Mouse (Mus musculus) kidney, adult 2 months (tissue): ENCODE data around the gene 2510002D24Rik. TPM values are rescaled to one million over a fixed set of nuclear protein-coding genes. Genes with fewer than 3 reads are reported as not detected.

Experiments
- DNase-seq: peaks from one replicate; pipeline ENCODE4 v3.0.0; 2021
- H3K27ac ChIP-seq: fragments of 200-500 bp; 2 replicates; pipeline ENCODE4 v1.5.1; 2012; ENCODE audit warnings: low read depth, low read length, control low read depth, inconsistent platforms; ENCODE audit not compliant: insufficient read depth
- H3K27me3 ChIP-seq: fragments of 200-500 bp; replicated peaks from 2 replicates; pipeline ENCODE4 v1.6.1; 2012; ENCODE audit warnings: mild to moderate bottlenecking, moderate library complexity, low read length, inconsistent platforms; ENCODE audit not compliant: control insufficient read depth, insufficient read depth
- H3K36me3 ChIP-seq: fragments of 200-500 bp; 2 replicates; pipeline ENCODE4 v1.6.1; 2012; ENCODE audit warnings: mild to moderate bottlenecking, moderate library complexity, low read length, inconsistent platforms; ENCODE audit not compliant: control insufficient read depth, insufficient read depth
- H3K4me1 ChIP-seq: fragments of 200-500 bp; 2 replicates; pipeline ENCODE4 v1.6.1; 2011; ENCODE audit warnings: low read length; ENCODE audit not compliant: control insufficient read depth, insufficient read depth
- H3K4me3 ChIP-seq: fragments of 200-500 bp; 2 replicates; pipeline ENCODE4 v1.5.1; 2011; ENCODE audit warnings: mild to moderate bottlenecking, low read depth, low read length, control low read depth; ENCODE audit not compliant: insufficient read depth
- CTCF ChIP-seq: fragments of 200-500 bp; conservative IDR thresholded peaks from 2 replicates; pipeline ENCODE4 v1.5.1; 2011; ENCODE audit warnings: low read depth, mild to moderate bottlenecking, control low read depth, low read length, moderate library complexity, mixed read lengths; ENCODE audit not compliant: insufficient read depth, insufficient read length
- POLR2A ChIP-seq: fragments of 200-500 bp; IDR thresholded peaks from one replicate; pipeline ENCODE4 v1.6.1; 2011; ENCODE audit warnings: low read depth, low read length, control low read depth
- WGBS: fragments of 180-500 bp; shearing (Covaris S2); methylation state at CpG from one replicate; pipeline ENCODE4 v1.1.7; 2018; 5-methylcytosine and 5-hydroxymethylcytosine counted together
- polyA plus RNA-seq: library from polyadenylated mRNA; depleted of rRNA; stranded (reverse); fragments of >200 nt; gene quantifications from 2 replicates; pipeline ENCODE4 v1.2.3, GENCODE M21; 2012; rRNA removed

The 2510002D24Rik gene
- polyA plus RNA-seq = 52.5 and 56.0 TPM in 2 replicates

DNA sequence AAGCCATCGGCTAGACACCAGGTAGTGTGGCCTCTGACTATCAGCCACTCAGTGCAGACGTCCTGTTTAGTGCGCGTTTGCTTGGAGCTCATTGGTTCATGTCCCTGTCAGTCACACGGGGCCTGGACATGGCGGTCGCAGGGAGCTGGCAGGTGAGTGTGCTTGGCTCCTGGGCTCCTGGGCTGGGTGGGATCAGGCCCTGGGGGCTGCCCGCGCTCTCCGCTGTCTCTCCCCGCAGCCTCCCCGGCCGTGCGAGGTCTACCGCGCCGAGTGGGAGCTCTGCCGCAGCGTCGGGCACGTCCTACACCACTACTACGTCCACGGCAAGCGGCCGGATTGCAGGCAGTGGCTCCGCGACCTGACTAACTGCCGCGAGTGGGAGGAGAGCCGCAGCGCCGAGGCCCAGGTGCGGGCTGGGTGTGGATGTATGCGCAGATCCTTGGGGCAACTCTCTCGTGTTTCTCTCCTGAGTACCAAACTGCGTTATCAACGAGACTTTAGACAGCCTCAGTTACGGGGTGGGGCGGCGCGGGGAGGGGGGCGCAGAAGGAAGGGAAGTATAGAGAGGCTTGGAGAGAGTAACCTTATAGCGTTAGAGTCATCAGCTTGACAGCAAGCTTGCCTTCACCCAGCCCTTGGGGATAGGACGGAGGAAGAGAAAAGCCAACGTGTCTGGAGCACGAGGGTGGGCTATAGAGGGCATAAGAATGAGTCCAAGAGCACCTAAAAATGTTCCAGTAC is at the start of gene 2510002D24Rik, which contains the start of gene Gm28539:
Gene 2510002D24Rik (plus strand): TSS at position 111 of the 741 bp plus-strand sequence.
Gene Gm28539 (plus strand): TSS at position 117 of the 741 bp plus-strand sequence.
- Histone ChIP-seq H3K4me1 (peaks cover 3% of the 10 kb centered on the region; the same call in 1 of the 2 replicates), H3K27ac (peak within 1 kb of the TSS; percentile 63; the same call in 1 of the 2 replicates), H3K36me3 (no peaks in the 10 kb centered on the region; the same call in 1 of the 2 replicates), H3K27me3 (no peaks in the 10 kb centered on the region), H3K4me3 (peak within 1 kb of the TSS; percentile 90)
- WGBS = 1% methylated on average over 46 of the region's 46 CpGs
- no peak for TF ChIP-seq CTCF
- peak; percentile 84 for TF ChIP-seq POLR2A
- DNase-seq = peak; percentile 99

DNA sequence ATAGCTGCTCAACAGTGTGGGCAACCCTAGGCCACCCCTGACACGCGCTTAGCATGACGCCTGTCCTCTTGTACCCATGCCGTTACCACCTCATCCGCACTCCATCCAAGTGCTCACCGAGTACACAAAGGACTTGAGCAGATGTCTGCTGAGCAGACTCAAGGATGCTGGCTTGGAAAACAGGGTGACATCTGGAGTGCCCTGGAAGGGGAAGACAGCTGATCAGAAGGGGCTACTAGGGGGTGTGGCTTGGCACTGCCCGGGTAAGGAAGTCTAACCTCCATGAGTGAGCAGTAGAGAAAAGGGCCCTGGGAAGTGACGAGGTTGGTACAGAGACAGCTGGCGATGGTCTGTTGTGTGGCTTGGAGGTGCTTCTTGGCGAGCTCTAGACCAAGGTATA is 49.7 kb upstream of the 2510002D24Rik start:
- Histone ChIP-seq H3K27me3 (no peaks in the 10 kb centered on the region), H3K4me1 (no peaks in the 10 kb centered on the region), H3K27ac (no peak overlapping the region), H3K4me3 (no peak overlapping the region), H3K36me3 (no peaks in the 10 kb centered on the region)
- WGBS = 96% methylated on average over 10 of the region's 10 CpGs
- DNase-seq = no peak
- TF ChIP-seq CTCF = no peak
- no peak for TF ChIP-seq POLR2A

DNA sequence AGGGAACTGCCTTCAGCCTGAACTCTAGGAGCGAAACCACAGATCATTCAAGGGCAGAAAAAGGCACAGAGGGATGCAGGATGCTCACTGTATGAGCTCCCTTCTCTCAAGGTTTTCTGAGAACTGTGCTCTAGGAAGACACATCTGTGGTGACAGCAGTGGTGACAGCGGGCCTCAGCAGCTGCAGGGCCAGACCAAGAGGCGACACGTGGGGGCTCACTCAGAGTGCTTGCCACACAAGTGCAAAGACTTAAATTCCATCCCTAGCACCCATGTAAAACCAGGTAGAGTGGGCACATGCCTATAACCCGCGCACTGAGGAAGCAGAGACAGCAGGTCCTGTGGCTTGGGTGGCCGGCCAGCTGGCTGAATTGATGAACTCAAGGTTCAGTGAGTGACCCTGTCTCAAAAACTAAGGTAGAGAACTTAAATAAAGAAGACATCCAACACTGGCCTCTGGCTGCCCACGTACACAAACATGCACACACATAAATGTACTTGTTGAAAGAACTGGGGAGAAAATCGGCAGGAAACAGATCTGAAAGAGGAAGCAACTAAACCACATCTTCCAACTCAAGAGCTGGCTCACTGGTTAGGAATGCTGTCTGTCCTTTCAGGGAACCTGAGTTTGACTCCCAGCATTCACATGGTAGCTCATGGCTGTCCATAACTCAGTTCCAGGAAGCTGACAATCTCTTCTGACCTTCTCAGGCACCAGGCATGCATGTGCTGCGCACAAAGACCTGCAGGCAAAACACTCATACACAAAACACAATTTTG is 47.6 kb upstream of the 2510002D24Rik start:
- Histone ChIP-seq H3K36me3 (no peaks in the 10 kb centered on the region), H3K4me3 (no peak overlapping the region), H3K27ac (no peak overlapping the region), H3K4me1 (no peaks in the 10 kb centered on the region), H3K27me3 (no peaks in the 10 kb centered on the region)
- 83% methylated on average over 10 of the region's 10 CpGs for WGBS
- TF ChIP-seq POLR2A = no peak
- TF ChIP-seq CTCF = no peak
- no peak for DNase-seq

DNA sequence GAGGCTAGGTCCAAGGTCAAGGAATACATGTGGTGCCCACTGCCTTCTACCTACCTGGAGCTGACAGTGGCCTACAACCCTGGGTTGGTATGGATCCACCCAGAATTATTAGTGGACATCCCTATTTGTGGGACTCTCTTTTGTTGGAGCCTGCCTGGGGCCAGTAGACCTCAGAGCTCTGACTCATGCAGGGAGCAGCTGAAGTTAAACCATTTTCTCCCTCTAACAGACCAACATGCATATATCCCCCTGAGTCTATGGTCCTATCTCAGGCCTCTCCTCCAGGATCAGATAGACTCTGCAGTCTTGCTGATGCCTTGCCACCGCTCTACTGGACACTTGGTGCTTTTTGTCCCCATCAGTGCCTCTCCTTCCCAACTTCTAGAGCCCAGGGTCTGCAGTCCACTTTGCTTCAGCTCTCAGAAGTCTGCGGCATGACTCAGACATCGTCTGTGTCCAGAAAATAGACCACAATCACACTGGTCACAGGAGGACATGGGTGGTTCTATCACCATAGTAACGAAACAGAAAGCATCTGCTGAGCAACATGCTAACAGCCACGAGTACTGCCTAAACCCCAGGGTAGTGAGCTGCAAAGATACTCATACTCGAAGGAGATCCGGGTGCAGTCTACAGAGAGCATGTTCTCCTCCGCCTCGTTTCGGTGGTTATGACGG is 41.0 kb upstream of the 2510002D24Rik start:
- Histone ChIP-seq H3K4me3 (no peak overlapping the region), H3K27ac (no peak overlapping the region), H3K27me3 (no peaks in the 10 kb centered on the region), H3K4me1 (no peaks in the 10 kb centered on the region), H3K36me3 (no peaks in the 10 kb centered on the region)
- TF ChIP-seq CTCF (no peak), POLR2A (no peak)
- WGBS = 94% methylated on average over 11 of the region's 11 CpGs
- DNase-seq = no peak

DNA sequence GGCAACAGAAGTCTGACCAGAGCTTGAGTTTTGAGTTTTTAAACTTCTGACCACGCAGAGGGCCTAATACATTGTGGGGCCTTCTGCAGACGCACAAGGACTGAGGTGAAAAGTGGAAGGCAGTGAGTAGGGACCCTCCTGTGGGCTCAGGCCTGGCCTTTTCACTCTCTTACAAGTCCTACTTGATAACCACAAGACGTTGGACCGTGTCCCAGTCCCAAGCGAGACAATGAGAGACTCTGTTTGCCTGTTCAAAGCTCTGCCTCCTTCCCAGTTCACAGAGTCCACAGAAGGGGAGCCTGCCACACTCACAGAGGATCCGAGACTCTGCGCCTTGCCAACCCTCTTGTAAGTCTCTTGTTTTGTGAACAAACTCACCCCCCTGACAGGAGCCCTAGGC is 39.7 kb upstream of the 2510002D24Rik start:
- H3K36me3 ChIP-seq = no peaks in the 10 kb centered on the region
- no peaks in the 10 kb centered on the region for H3K27me3 ChIP-seq
- TF ChIP-seq CTCF (no peak), POLR2A (no peak)
- H3K27ac ChIP-seq = no peak overlapping the region
- no peak overlapping the region for H3K4me3 ChIP-seq
- DNase-seq = no peak
- WGBS = 94% methylated on average over 7 of the region's 7 CpGs
- H3K4me1 ChIP-seq = no peaks in the 10 kb centered on the region

DNA sequence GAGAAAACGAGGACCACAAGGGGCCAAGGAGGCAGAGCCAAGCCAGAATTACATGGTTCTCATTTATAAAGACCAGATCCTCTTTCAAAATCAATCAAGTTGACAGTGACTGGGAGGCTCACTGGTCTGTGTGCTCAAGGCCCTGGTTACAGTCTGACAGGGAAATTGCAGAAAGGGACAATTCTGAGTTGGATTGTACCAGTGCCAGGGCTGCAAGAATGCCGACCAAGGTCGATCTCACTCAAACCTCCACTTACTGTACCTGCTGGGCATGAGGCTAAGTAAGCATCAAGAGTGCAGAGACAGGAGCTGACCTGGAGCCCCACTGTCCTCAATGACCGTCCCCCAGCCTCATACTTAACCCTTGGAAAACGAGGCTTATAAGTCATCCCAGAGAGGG is 38.2 kb upstream of the 2510002D24Rik start:
- 94% methylated on average over 5 of the region's 5 CpGs for WGBS
- H3K4me1 ChIP-seq = no peaks in the 10 kb centered on the region
- no peak overlapping the region for H3K27ac ChIP-seq
- H3K27me3 ChIP-seq = no peaks in the 10 kb centered on the region
- TF ChIP-seq POLR2A = no peak
- no peak for DNase-seq
- H3K4me3 ChIP-seq = no peak overlapping the region
- H3K36me3 ChIP-seq = no peaks in the 10 kb centered on the region

DNA sequence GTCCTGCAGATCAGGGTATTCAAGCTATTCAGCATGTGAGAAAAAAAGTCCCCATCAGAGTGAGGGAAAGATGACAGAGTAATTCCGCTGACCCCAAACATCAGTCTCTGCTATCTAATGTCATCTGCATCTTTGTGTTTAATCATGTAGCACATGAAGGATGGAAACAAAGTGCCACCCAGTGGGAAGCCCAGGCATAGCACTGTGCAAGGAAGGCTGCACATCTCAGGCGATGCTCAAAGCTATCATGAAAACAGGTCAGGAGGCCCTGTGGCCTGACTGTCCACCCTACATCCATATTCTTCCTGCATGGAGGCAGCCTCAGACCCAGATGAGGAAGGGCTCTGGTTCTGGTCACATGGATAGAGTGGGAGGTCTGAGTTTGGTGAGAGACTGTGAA is 37.5 kb upstream of the 2510002D24Rik start:
- H3K36me3 ChIP-seq = no peaks in the 10 kb centered on the region
- H3K27ac ChIP-seq = no peak overlapping the region
- TF ChIP-seq CTCF (peak; percentile 88), POLR2A (no peak)
- H3K27me3 ChIP-seq = no peaks in the 10 kb centered on the region
- 60% methylated on average over 2 of the region's 2 CpGs for WGBS
- peak; percentile 66 for DNase-seq
- no peak overlapping the region for H3K4me3 ChIP-seq
- H3K4me1 ChIP-seq = no peaks in the 10 kb centered on the region
